Mouse (Mus musculus): ENCODE results near the gene Tmem260.

GRCm38 (mm10) chr14:48515538-48515937 lies 69.6 kb downstream of the Tmem260 start:
- TF ChIP-seq CTCF (IDR thresholded peaks at IDR 0.05; ENCODE audit: low read depth) (no peak), EP300 (IDR thresholded peaks at IDR 0.05; ENCODE audit: low read depth) (no peak)

All from heart, postnatal 0 days (tissue).